Mouse (Mus musculus): ENCODE data around the gene H2afy2. TPM values are rescaled to one million over a fixed set of nuclear protein-coding genes. Genes with fewer than 3 reads are reported as not detected.

H2afy2 gene
- total RNA-seq, 2 experiments from 2014 or later, result 0.52 to 1.0 TPM

DNA sequence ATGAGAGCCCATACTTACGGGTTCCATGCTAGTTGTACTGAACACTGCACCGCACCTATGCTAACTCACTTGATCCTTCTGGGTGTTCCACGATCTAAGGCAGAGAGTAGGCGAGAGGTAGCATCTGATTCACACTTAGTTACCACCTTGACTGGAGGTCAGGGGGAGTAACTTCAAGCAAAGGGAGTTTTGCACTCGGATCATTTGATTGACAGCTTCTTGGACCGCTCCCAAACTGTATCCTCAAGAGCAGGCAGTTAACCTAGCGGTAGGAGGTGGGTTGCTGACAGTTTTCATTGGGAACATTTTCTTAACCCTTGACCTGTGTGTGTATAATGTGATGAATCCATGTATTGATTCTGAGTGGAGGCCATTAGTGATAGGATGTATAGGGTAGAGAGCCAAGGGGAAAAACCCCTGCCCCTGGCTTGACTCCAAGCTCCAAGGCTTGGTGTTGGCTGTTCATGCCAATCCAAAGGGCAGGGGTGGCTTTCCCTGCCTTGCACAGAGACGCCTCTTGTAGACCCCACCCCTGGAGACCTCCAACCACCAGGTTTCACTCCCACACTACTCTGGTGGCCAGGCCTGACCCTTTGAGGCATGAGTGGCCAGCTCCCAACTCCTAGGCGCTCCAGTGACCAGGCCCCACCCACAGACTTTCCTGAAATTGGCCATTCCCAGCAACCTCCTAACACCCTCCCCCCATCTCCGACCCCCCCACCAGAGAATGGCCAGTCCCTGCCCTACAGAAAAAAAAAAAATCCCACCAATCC, 3.8 kb upstream of the H2afy2 start:
- intact Hi-C loops (cut with DNase I), result no loop called here

GRCm38 (mm10) chr10:61784414-61784813, 467 bp upstream of the H2afy2 start:
- intact Hi-C loops (cut with DNase I), result no loop called here
- DNase-seq, result no peak

More for the DNA sequence above, 3.8 kb upstream of the H2afy2 start:
- no peak for DNase-seq

DNA sequence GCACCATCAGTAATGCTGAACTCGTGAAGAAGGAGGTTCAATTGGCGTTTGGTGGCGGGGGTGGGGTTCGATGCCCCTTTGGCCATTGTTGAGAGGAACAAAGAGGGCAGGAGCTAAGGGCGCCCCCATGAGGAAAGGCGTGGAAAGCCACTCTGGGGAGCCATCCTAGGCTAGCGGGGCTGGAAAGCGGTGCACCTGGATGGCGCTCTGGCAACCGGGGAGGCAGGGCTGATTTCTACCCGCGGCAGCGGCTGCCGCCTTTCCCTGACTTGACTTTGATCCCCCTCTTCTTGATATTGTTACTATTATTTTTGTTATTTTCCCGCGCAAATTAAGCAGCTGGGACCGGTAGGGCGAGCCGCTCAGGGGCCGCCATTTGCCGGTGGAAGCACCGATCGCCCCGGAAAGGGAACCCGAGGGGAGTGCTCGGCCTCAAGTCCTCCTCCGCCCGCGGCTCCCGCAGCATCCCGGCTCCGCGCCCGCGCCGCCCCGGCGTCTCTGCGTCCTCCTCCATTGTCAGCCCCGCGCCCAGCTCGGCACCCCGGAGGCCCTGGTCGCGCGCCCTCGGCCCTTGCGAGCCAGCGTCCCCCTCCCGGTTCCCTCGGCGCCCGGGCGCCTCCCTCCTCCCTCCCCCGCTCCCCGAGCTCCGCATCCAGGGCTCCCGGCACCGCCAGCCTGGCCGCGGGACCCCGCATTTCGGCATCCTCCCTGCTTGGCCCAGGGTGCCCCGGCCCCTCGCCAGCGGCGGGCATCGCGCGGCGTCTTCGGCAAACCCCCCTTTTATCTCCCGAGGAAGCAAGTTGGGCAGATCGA, 942 bp downstream of the H2afy2 start:
- intact Hi-C loops (cut with DNase I), result no loop called here
- peak in 1 of 2 experiments; percentile 37 for DNase-seq

- intact Hi-C loops (cut with DNase I), result no loop called here
- no peak for DNase-seq
Measured at GRCm38 (mm10) chr10:61781461-61782128, 2.4 kb downstream of the H2afy2 start.

DNA sequence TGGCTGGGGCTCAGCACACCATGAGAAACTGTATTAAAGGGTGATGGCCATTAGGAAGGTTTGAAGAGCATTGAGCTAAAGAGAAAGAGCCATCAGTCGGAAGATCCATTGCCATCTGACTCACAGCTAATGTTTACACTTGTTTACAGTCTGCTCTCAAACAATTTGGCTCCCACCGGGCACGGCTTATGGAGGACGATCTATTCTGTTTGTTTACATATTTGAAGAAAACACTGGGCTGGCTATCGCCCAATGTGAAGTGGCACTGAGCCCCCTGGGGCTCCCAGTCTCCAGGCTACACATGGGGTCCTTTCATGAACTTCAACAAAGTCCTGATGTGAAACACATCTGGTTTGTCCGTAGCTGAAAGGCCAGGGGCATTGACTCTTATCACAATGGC, 17.1 kb downstream of the H2afy2 start:
- no peak for DNase-seq
- intact Hi-C loops (cut with DNase I), result no loop called here

DNA sequence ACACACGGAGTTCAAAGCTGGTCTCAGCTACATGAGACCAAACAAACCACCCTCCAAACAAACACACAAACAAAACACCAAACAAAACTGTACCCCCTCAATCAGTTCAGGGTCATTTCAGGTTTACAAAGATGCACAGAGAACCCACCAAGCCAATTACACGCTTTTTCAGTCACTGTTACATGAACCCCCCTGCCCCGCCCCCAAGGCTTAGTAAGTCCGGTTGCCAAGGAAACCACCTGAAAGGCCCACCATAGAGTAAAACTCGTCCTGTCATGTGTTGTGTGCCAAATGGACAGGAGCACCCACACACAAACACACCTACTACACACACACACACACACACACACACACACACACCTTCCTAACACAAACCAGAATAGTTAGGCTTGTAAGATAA, 18.4 kb downstream of the H2afy2 start:
- intact Hi-C loops (cut with DNase I), result no loop called here
- no peak for DNase-seq

- no peak for DNase-seq
- intact Hi-C loops (cut with DNase I), result no loop called here
Measured at GRCm38 (mm10) chr10:61764689-61765088, 19.3 kb downstream of the H2afy2 start.

DNA sequence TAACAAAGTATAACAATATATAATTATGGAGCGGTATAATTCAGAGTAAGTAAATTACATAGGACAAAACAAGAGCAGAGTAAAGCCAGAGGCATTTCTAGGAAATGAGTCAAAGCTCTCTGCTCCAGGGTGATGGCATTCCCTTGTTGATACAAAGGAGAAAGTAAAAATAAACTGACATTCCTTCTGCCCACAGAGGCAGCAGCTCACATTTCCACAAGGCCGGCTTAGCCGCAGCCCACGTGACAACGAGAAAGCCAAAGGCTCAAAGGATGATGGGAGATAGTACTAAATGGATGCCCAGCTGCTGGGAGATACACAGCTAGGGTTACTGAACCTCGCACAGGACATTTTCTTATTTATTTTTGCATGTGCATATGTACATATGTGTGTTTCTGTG, 24.1 kb downstream of the H2afy2 start:
- intact Hi-C loops (cut with DNase I), result no loop called here
- no peak for DNase-seq

DNA sequence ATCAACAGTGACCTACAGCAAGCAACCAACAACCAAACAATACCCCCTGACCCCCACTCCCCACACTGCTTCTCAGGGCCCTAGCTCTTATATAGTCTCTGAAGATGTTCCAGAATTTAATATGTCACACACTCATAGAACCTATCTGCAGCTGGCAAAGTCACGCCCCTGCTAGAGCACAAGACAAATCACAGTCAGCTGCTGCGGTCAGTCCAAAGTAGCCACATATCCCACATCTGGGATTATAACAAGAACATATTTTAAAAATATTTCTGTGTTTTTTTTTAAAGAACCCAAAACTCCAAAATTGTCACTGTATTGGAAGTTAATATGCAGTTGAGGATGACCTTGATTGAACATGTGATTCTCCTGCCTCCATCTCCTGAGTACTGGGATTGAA, 25.0 kb downstream of the H2afy2 start:
- intact Hi-C loops (cut with DNase I), result no loop called here
- DNase-seq, result no peak

GRCm38 (mm10) chr10:61757022-61757421, 26.9 kb downstream of the H2afy2 start:
- peak; percentile 37 to 48 for DNase-seq
- intact Hi-C loops (cut with DNase I), result no loop called here

GRCm38 (mm10) chr10:61753071-61753470, 30.9 kb downstream of the H2afy2 start:
- DNase-seq, result no peak
- intact Hi-C loops (cut with DNase I), result no loop called here

GRCm38 (mm10) chr10:61751534-61752219, 32.3 kb downstream of the H2afy2 start:
- DNase-seq, result no peak
- intact Hi-C loops (cut with DNase I), result no loop called here

GRCm38 (mm10) chr10:61750014-61750413, 33.9 kb downstream of the H2afy2 start:
- intact Hi-C loops (cut with DNase I), result no loop called here
- no peak for DNase-seq

- intact Hi-C loops (cut with DNase I), result no loop called here
- no peak for DNase-seq
Measured at GRCm38 (mm10) chr10:61747302-61747701, 36.6 kb downstream of the H2afy2 start.

DNA sequence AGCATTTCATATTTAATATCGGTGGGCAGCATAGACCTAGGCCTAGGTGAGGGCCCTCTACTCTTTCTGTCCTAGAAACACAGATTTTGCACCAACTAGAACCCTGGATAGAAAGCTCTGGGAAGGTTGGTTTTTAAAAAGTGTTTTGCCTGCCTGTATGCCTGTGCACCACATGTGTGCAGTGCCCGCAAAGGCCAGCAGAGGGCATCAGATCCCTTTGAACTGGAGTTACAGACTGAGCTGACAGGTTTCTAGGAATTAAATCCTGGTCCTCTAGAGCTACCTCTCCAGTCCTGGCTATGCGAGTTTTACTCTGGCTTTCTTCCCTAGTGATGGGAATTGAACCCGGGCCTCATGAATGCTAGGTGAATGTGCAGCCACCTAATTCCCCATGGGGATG, 38.8 kb downstream of the H2afy2 start:
- intact Hi-C loops (cut with DNase I), result no loop called here
- no peak for DNase-seq

DNA sequence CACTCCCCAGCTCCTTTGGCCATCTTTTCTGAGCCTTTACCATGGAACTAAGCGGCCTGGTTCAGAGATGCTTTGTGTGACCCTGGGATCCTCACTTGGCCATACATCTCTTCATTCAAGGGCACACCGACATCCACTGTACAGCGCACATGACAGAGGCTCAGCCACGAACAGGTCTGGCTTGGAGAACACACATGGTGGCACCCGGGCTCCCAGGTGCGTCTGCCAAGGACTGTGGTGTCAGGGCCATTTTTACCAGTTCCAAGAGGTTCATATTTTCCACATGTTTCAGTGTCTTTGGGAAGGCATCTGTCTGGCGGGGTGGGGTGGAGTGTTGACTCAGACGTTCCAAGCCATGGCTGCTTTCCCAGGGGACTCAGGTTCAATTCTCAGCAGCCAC, 41.6 kb downstream of the H2afy2 start:
- intact Hi-C loops (cut with DNase I), result no loop called here
- DNase-seq, result no peak

- intact Hi-C loops (cut with DNase I), result no loop called here
- no peak for DNase-seq
Measured at GRCm38 (mm10) chr10:61741873-61742272, 42.1 kb downstream of the H2afy2 start.

- intact Hi-C loops (cut with DNase I), result no loop called here
- no peak for DNase-seq
Measured at GRCm38 (mm10) chr10:61741306-61741705, 42.6 kb downstream of the H2afy2 start.

- no peak for DNase-seq
- intact Hi-C loops (cut with DNase I), result no loop called here
Measured at GRCm38 (mm10) chr10:61738126-61738525, 45.8 kb downstream of the H2afy2 start.

GRCm38 (mm10) chr10:61737537-61737936, 46.4 kb downstream of the H2afy2 start:
- DNase-seq, result no peak
- intact Hi-C loops (cut with DNase I), result no loop called here

- DNase-seq, result no peak
- intact Hi-C loops (cut with DNase I), result no loop called here
Measured at GRCm38 (mm10) chr10:61736671-61737078, 47.3 kb downstream of the H2afy2 start.

All from gastrocnemius, postnatal 36 days (tissue).